Mouse (Mus musculus) bone marrow, adult 2 months (tissue): ENCODE measurements around the gene Ebp. TPM values are rescaled to one million over a fixed set of nuclear protein-coding genes. Genes with fewer than 3 reads are reported as not detected.
A peak's percentile ranks its signal among the peaks of the same experiment; 100 is the strongest.

Experiments used
- H3K27ac ChIP-seq: fragments of 200-500 bp; 2 replicates; pipeline ENCODE4 v1.5.1; 2012; ENCODE audit warnings: low read depth, mild to moderate bottlenecking, control low read depth, inconsistent platforms, low read length; ENCODE audit not compliant: control insufficient read depth, poor library complexity, insufficient read depth
- H3K4me1 ChIP-seq: fragments of 200-500 bp; 2 replicates; pipeline ENCODE4 v1.6.1; 2011; ENCODE audit warnings: low read length; ENCODE audit not compliant: control insufficient read depth, insufficient read depth
- H3K4me3 ChIP-seq: fragments of 200-500 bp; replicated peaks from 2 replicates; pipeline ENCODE3; 2011; ENCODE audit warnings: mild to moderate bottlenecking, low read depth, low read length, control low read depth; ENCODE audit not compliant: control insufficient read depth
- CTCF ChIP-seq: fragments of 200-500 bp; IDR thresholded peaks from 2 replicates; pipeline ENCODE4 v1.5.1; 2011; ENCODE audit warnings: low read length, control low read depth; ENCODE audit not compliant: control insufficient read depth, insufficient read depth
- POLR2A ChIP-seq: fragments of 200-500 bp; IDR thresholded peaks from 2 replicates; pipeline ENCODE4 v1.6.1; 2011; ENCODE audit warnings: low read depth, mild to moderate bottlenecking, control low read depth, low read length, borderline replicate concordance; ENCODE audit not compliant: control insufficient read depth
- WGBS: fragments of 180-500 bp; shearing (Covaris S2); methylation state at CpG from one replicate; pipeline ENCODE4 v1.1.7; 2018; 5-methylcytosine and 5-hydroxymethylcytosine counted together
- polyA plus RNA-seq: library from polyadenylated mRNA; stranded (reverse); fragments of >200 nt; gene quantifications from 2 replicates; pipeline ENCODE4 v1.2.4, GENCODE M21; 2011; ENCODE audit warnings: low replicate concordance; ENCODE audit not compliant: missing spikeins, insufficient read depth, insufficient read length

The Ebp gene
- polyA plus RNA-seq, 1 experiment = 62.2 TPM

- Histone ChIP-seq H3K4me1 (no peaks in the 10 kb centered on the region; the same call in 1 of the 2 replicates), H3K27ac (peak within 1 kb of the TSS; percentile 86), H3K4me3 (peak within 1 kb of the TSS; percentile 94)
- TF ChIP-seq CTCF (peak; percentile 29; the same call in 1 of the 2 replicates), POLR2A (peak; percentile 52; the same call in 1 of the 2 replicates)
- 11% methylated on average over 56 of the region's 56 CpGs for WGBS
Observed at GRCm38 (mm10) chrX:8175504-8176385, 17.6 kb downstream of the Ebp start, which contains the start of gene Tbc1d25. Gene Tbc1d25 (minus strand): TSS chrX:8176181.

- Histone ChIP-seq H3K4me1 (no peaks in the 10 kb centered on the region; the same call in 1 of the 2 replicates), H3K4me3 (peak overlapping the region; percentile 94), H3K27ac (peak overlapping the region; percentile 86; the same call in 1 of the 2 replicates)
- 8% methylated on average over 4 of the region's 4 CpGs for WGBS
- TF ChIP-seq CTCF = no peak
- TF ChIP-seq POLR2A = no peak
Observed at GRCm38 (mm10) chrX:8175169-8175503, 18.2 kb downstream of the Ebp start.

GRCm38 (mm10) chrX:8167716-8168647, 25.3 kb downstream of the Ebp start:
- TF ChIP-seq CTCF (no peak), POLR2A (no peak)
- 67% methylated on average over 8 of the region's 10 CpGs for WGBS
- H3K4me1 ChIP-seq = peaks cover 2% of the 10 kb centered on the region
- H3K4me3 ChIP-seq = no peak overlapping the region
- peak overlapping the region; percentile 41; the same call in 1 of the 2 replicates for H3K27ac ChIP-seq

- Histone ChIP-seq H3K4me1 (peaks cover 2% of the 10 kb centered on the region), H3K4me3 (no peak overlapping the region), H3K27ac (no peak overlapping the region)
- TF ChIP-seq CTCF (no peak), POLR2A (no peak)
- 86% methylated on average over 4 of the region's 4 CpGs for WGBS
Observed at GRCm38 (mm10) chrX:8164471-8164870, 28.8 kb downstream of the Ebp start.

GRCm38 (mm10) chrX:8163076-8163475, 30.2 kb downstream of the Ebp start:
- WGBS = 34% methylated on average over 5 of the region's 5 CpGs
- H3K4me1 ChIP-seq = no peaks in the 10 kb centered on the region
- no peak overlapping the region for H3K4me3 ChIP-seq
- TF ChIP-seq POLR2A (no peak), CTCF (no peak)
- H3K27ac ChIP-seq = no peak overlapping the region

- H3K4me3 ChIP-seq = peak within 1 kb of the TSS; percentile 94
- H3K4me1 ChIP-seq = no peaks in the 10 kb centered on the region
- 16% methylated on average over 62 of the region's 65 CpGs for WGBS
- TF ChIP-seq CTCF (no peak), POLR2A (peak; percentile 58; the same call in 1 of the 2 replicates)
- H3K27ac ChIP-seq = peak within 1 kb of the TSS; percentile 97
Observed at GRCm38 (mm10) chrX:8145153-8145991, 47.9 kb downstream of the Ebp start, which contains the start of gene Rbm3. Gene Rbm3 (minus strand): TSS chrX:8145880.

- Histone ChIP-seq H3K4me1 (no peaks in the 10 kb centered on the region), H3K4me3 (peak overlapping the region; percentile 94), H3K27ac (peak overlapping the region; percentile 70; the same call in 1 of the 2 replicates)
- TF ChIP-seq CTCF (no peak), POLR2A (no peak)
- 57% methylated on average over 7 of the region's 7 CpGs for WGBS
Observed at GRCm38 (mm10) chrX:8143750-8144149, 49.6 kb downstream of the Ebp start.
